Mouse (Mus musculus) midbrain, postnatal 0 days (tissue): ENCODE measurements at regions not wholly inside any gene's neighbourhood (a gene's known extent, or its start where the extent isn't known, plus 50 kb on each side); places are given as distances from the start of the nearest gene placed in this dataset.

Source experiments
- ATAC-seq: fragments of 200-750 bp; cut with Nextera tagmentation; 2 replicates; pipeline ENCODE4 v1.8.0; 2017; ENCODE audit warnings: moderate number of reproducible peaks, mild to moderate bottlenecking, moderate TSS enrichment, moderate library complexity; ENCODE audit not compliant: low FRiP score
- DNase-seq: peaks from one replicate; pipeline ENCODE4 v3.0.0-alpha.2; 2015; ENCODE audit warnings: low spot score
- H3K27ac ChIP-seq: fragments of 300-500 bp; sonication (generic); 2 replicates; pipeline ENCODE4 v1.5.1; 2014; ENCODE audit warnings: low read depth, mild to moderate bottlenecking, low read length, mixed read lengths
- H3K27me3 ChIP-seq: fragments of 300-500 bp; sonication (generic); 2 replicates; pipeline ENCODE4 v1.6.1; 2014; ENCODE audit warnings: low read length, control low read depth, mixed read lengths; ENCODE audit not compliant: insufficient read depth
- H3K36me3 ChIP-seq: fragments of 300-500 bp; sonication (generic); 2 replicates; pipeline ENCODE4 v1.6.1; 2014; ENCODE audit warnings: low read length, control low read depth, mixed read lengths; ENCODE audit not compliant: insufficient read depth
- H3K4me1 ChIP-seq: fragments of 300-500 bp; sonication (generic); 2 replicates; pipeline ENCODE4 v1.6.1; 2014; ENCODE audit warnings: mild to moderate bottlenecking, control low read depth, antibody characterized with exemption, low read length, mixed read lengths; ENCODE audit not compliant: insufficient read depth
- H3K4me2 ChIP-seq: fragments of 300-500 bp; sonication (generic); 2 replicates; pipeline ENCODE4 v1.6.1; 2014; ENCODE audit warnings: low read depth, mild to moderate bottlenecking, low read length, mixed read lengths; ENCODE audit not compliant: poor library complexity, severe bottlenecking
- H3K4me3 ChIP-seq: fragments of 300-500 bp; sonication (generic); 2 replicates; pipeline ENCODE4 v1.5.1; 2014; ENCODE audit warnings: low read depth, mild to moderate bottlenecking, low read length, moderate library complexity
- H3K9ac ChIP-seq: fragments of 300-500 bp; sonication (generic); replicated peaks from 2 replicates; pipeline ENCODE4 v1.6.1; 2014; ENCODE audit warnings: mild to moderate bottlenecking, low read length, moderate library complexity, mixed read lengths; ENCODE audit not compliant: poor library complexity, severe bottlenecking
- H3K9me3 ChIP-seq: fragments of 300-500 bp; sonication (generic); 2 replicates; pipeline ENCODE4 v1.6.1; 2016; ENCODE audit warnings: low read length, control low read depth
- CTCF ChIP-seq: IDR thresholded peaks from 2 replicates; pipeline ENCODE4 v1.5.1; 2016; ENCODE audit warnings: antibody characterized with exemption, mild to moderate bottlenecking
- WGBS: fragments of 180-500 bp; shearing (Covaris S2); extraction: QIAGEN DNeasy Blood & Tissue Kit; methylation state at CpG from one replicate; pipeline ENCODE4 v1.1.7; 2014; 5-methylcytosine and 5-hydroxymethylcytosine counted together

- H3K27me3 ChIP-seq = no peaks in the 10 kb centered on the region
- H3K9me3 ChIP-seq = no peaks in the 10 kb centered on the region
- H3K4me1 ChIP-seq = no peaks in the 10 kb centered on the region
- ATAC-seq (peak; percentile 60; the same call in 1 of the 2 replicates), DNase-seq (peak; percentile 82)
- no peak overlapping the region for H3K27ac ChIP-seq
- 22% methylated on average over 13 of the region's 13 CpGs for WGBS
- peak; percentile 90 for TF ChIP-seq CTCF
- no peak overlapping the region for H3K9ac ChIP-seq
- H3K4me3 ChIP-seq = no peak overlapping the region
- H3K4me2 ChIP-seq = no peak overlapping the region
- no peaks in the 10 kb centered on the region for H3K36me3 ChIP-seq
Observed at GRCm38 (mm10) chr16:95647854-95648253, 54.0 kb upstream of the Ets2 start.

DNA sequence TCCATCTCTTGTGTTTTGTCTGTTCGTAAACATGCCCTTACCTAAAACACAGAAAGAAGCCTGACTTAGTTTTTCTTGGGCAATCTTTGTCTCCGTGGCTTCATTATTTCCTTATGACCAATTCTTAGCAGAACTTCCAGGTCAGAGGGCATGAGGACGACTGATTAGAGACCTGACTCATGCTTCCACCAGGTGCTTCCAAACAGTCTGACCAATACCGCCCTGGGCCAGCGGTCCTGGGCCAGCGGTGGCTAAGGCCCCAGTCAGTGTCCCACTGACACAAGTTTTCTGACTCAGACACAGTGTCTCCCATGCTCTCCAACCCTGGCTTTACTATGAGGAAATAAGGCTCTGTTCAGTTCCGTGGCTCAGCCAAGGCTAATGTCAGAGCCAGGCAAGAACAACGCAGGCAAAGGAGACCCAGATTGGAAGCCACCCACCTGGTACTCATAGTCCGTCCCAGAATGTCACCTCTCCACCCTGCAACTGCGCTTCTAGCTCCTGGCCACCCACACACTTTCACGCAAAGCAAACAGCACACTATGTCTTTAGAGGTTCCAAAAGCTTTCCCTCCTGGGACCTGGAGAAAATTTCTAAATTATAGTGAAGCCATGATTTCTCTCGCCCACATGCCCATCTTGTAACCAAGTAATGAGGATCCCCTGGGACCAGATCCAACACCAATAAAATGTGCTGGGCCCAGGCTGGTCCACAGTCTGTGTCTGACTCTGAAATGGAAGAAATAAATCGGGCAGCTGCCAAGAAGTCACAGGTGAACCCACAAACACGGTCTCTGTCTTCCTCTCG lies 56.6 kb upstream of the Erg start:
- no peak overlapping the region for H3K27ac ChIP-seq
- no peak overlapping the region for H3K9ac ChIP-seq
- no peak overlapping the region for H3K4me3 ChIP-seq
- ATAC-seq (no peak), DNase-seq (no peak)
- H3K36me3 ChIP-seq = no peaks in the 10 kb centered on the region
- TF ChIP-seq CTCF = no peak
- H3K9me3 ChIP-seq = no peaks in the 10 kb centered on the region
- H3K4me2 ChIP-seq = no peak overlapping the region
- no peaks in the 10 kb centered on the region for H3K27me3 ChIP-seq
- H3K4me1 ChIP-seq = no peaks in the 10 kb centered on the region
- 89% methylated on average over 15 of the region's 15 CpGs for WGBS

DNA sequence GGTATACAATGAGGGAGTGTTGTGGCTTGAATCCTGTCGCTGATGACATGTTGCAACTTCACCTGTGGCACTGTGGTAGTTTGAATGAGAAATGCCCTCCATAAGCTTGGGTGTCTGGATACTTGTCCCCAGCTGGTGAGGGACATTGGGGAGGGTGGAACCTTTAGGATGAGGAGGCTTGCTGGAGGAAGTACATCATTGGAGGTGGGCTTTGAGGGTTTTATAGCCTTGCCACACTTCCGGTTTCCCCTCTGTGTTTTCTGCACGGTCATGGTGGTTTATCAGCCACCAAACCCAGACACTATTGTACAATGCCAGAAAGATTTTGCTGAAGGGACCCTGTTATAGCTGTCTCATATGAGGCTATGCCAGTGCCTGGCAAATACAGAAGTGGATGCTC lies 54.3 kb upstream of the Erg start:
- DNase-seq = no peak
- no peaks in the 10 kb centered on the region for H3K9me3 ChIP-seq
- TF ChIP-seq CTCF = no peak
- WGBS = 88% methylated on average over 3 of the region's 3 CpGs
- H3K9ac ChIP-seq = no peak overlapping the region
- no peak overlapping the region for H3K4me2 ChIP-seq
- no peaks in the 10 kb centered on the region for H3K4me1 ChIP-seq
- no peak for ATAC-seq
- no peaks in the 10 kb centered on the region for H3K27me3 ChIP-seq
- no peak overlapping the region for H3K27ac ChIP-seq
- H3K36me3 ChIP-seq = no peaks in the 10 kb centered on the region
- no peak overlapping the region for H3K4me3 ChIP-seq

- no peak overlapping the region for H3K4me3 ChIP-seq
- no peaks in the 10 kb centered on the region for H3K4me1 ChIP-seq
- ATAC-seq (no peak), DNase-seq (no peak)
- H3K27me3 ChIP-seq = no peaks in the 10 kb centered on the region
- no peaks in the 10 kb centered on the region for H3K36me3 ChIP-seq
- TF ChIP-seq CTCF = peak; percentile 28; the same call in 1 of the 2 replicates
- H3K27ac ChIP-seq = no peak overlapping the region
- no peaks in the 10 kb centered on the region for H3K9me3 ChIP-seq
- H3K4me2 ChIP-seq = no peak overlapping the region
- 82% methylated on average over 3 of the region's 3 CpGs for WGBS
- no peak overlapping the region for H3K9ac ChIP-seq
Observed at GRCm38 (mm10) chr16:95639677-95640076, 53.3 kb upstream of the Erg start.

DNA sequence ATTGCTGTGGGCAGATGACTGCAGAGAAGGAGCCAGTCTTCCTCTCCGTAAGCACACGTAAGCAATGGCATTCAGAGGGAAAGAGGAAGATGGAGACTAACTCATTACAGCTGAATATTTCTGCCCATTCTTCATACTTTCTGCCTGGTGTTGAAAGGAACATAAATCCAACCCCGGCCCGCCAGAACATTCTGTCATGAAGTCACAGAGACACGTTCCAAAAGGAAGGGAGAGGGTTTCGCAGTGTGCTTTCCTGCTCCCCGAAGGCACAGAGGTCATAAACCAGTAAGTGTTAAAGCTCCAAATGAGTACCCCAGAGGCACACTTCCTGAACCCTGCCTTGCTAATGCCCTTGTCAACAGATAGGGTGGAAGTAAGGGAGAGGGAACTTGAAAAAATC lies 51.5 kb upstream of the Erg start:
- no peak overlapping the region for H3K27ac ChIP-seq
- no peaks in the 10 kb centered on the region for H3K27me3 ChIP-seq
- ATAC-seq = no peak
- H3K9ac ChIP-seq = no peak overlapping the region
- DNase-seq = no peak
- H3K4me3 ChIP-seq = no peak overlapping the region
- no peak overlapping the region for H3K4me2 ChIP-seq
- WGBS = 85% methylated on average over 7 of the region's 7 CpGs
- no peaks in the 10 kb centered on the region for H3K4me1 ChIP-seq
- TF ChIP-seq CTCF = no peak
- H3K36me3 ChIP-seq = no peaks in the 10 kb centered on the region
- no peaks in the 10 kb centered on the region for H3K9me3 ChIP-seq

GRCm38 (mm10) chr16:95636615-95637014 lies 50.2 kb upstream of the Erg start:
- DNase-seq = no peak
- 86% methylated on average over 7 of the region's 7 CpGs for WGBS
- no peak overlapping the region for H3K4me2 ChIP-seq
- H3K4me1 ChIP-seq = no peaks in the 10 kb centered on the region
- H3K27me3 ChIP-seq = no peaks in the 10 kb centered on the region
- no peaks in the 10 kb centered on the region for H3K9me3 ChIP-seq
- H3K27ac ChIP-seq = no peak overlapping the region
- no peaks in the 10 kb centered on the region for H3K36me3 ChIP-seq
- no peak for ATAC-seq
- no peak overlapping the region for H3K4me3 ChIP-seq
- no peak overlapping the region for H3K9ac ChIP-seq
- no peak for TF ChIP-seq CTCF
